Mouse (Mus musculus) hindbrain, embryonic 15.5 days (tissue): ENCODE measurements at regions not wholly inside any gene's neighbourhood (a gene's known extent, or its start where the extent isn't known, plus 50 kb on each side); places are given as distances from the start of the nearest gene placed in this dataset.

Source experiments
- ATAC-seq: fragments of 200-750 bp; cut with Nextera tagmentation; 2 replicates; pipeline ENCODE4 v1.8.0; 2017; ENCODE audit warnings: low read depth, moderate number of reproducible peaks, moderate TSS enrichment; ENCODE audit not compliant: low FRiP score
- H3K27ac ChIP-seq: fragments of 300-500 bp; sonication (generic); replicated peaks from 2 replicates; pipeline ENCODE4 v1.5.1; 2015; ENCODE audit warnings: mild to moderate bottlenecking, inconsistent platforms
- H3K27me3 ChIP-seq: fragments of 300-500 bp; sonication (generic); 2 replicates; pipeline ENCODE4 v1.6.1; 2015; ENCODE audit warnings: control low read depth, inconsistent platforms
- H3K36me3 ChIP-seq: fragments of 300-500 bp; sonication (generic); 2 replicates; pipeline ENCODE4 v1.6.1; 2015; ENCODE audit warnings: control low read depth, inconsistent platforms
- H3K4me1 ChIP-seq: fragments of 300-500 bp; sonication (generic); replicated peaks from 2 replicates; pipeline ENCODE4 v1.6.1; 2015; ENCODE audit warnings: control low read depth, inconsistent platforms
- H3K4me2 ChIP-seq: fragments of 300-500 bp; sonication (generic); 2 replicates; pipeline ENCODE4 v1.6.1; 2015; ENCODE audit warnings: moderate library complexity, mild to moderate bottlenecking, inconsistent platforms
- H3K4me3 ChIP-seq: fragments of 300-500 bp; sonication (generic); 2 replicates; pipeline ENCODE4 v1.5.1; 2015; ENCODE audit warnings: mild to moderate bottlenecking, inconsistent platforms
- H3K9ac ChIP-seq: fragments of 300-500 bp; sonication (generic); 2 replicates; pipeline ENCODE4 v1.6.1; 2015; ENCODE audit warnings: inconsistent platforms
- H3K9me3 ChIP-seq: fragments of 300-500 bp; sonication (generic); 2 replicates; pipeline ENCODE4 v1.6.1; 2016; ENCODE audit warnings: control low read depth, inconsistent platforms
- WGBS: fragments of 180-500 bp; shearing (Covaris S2); methylation state at CpG from one replicate; pipeline ENCODE4 v1.1.7; 2015; 5-methylcytosine and 5-hydroxymethylcytosine counted together

- Histone ChIP-seq H3K9me3 (no peaks in the 10 kb centered on the region), H3K9ac (no peak overlapping the region), H3K27ac (no peak overlapping the region), H3K4me3 (no peak overlapping the region), H3K4me1 (no peaks in the 10 kb centered on the region), H3K4me2 (no peak overlapping the region), H3K27me3 (no peaks in the 10 kb centered on the region), H3K36me3 (no peaks in the 10 kb centered on the region)
- WGBS: 89% methylated on average over 9 of the region's 9 CpGs
- ATAC-seq: no peak
Measured at GRCm38 (mm10) chr1:185629976-185630375, 175.3 kb downstream of the Slc30a10 start.

GRCm38 (mm10) chr1:185638631-185639030 lies 184.0 kb downstream of the Slc30a10 start:
- no peak overlapping the region for H3K4me2 ChIP-seq

GRCm38 (mm10) chr1:185639486-185639885 lies 184.8 kb downstream of the Slc30a10 start:
- Histone ChIP-seq H3K9me3 (no peaks in the 10 kb centered on the region), H3K4me1 (no peaks in the 10 kb centered on the region), H3K4me2 (no peak overlapping the region), H3K4me3 (no peak overlapping the region), H3K36me3 (no peaks in the 10 kb centered on the region), H3K9ac (no peak overlapping the region), H3K27me3 (no peaks in the 10 kb centered on the region), H3K27ac (no peak overlapping the region)
- WGBS: 96% methylated on average over 1 of the region's 1 CpGs
- no peak for ATAC-seq

More at GRCm38 (mm10) chr1:185638631-185639030, 184.0 kb downstream of the Slc30a10 start:
- no peak overlapping the region for H3K9ac ChIP-seq
- H3K9me3 ChIP-seq: no peaks in the 10 kb centered on the region
- H3K27ac ChIP-seq: no peak overlapping the region
- WGBS: 67% methylated on average over 6 of the region's 6 CpGs
- no peaks in the 10 kb centered on the region for H3K36me3 ChIP-seq
- no peaks in the 10 kb centered on the region for H3K4me1 ChIP-seq
- ATAC-seq: no peak
- H3K27me3 ChIP-seq: no peaks in the 10 kb centered on the region
- no peak overlapping the region for H3K4me3 ChIP-seq

- Histone ChIP-seq H3K27me3 (no peaks in the 10 kb centered on the region), H3K36me3 (no peaks in the 10 kb centered on the region), H3K4me3 (no peak overlapping the region), H3K9me3 (no peaks in the 10 kb centered on the region), H3K27ac (no peak overlapping the region), H3K9ac (no peak overlapping the region), H3K4me2 (no peak overlapping the region), H3K4me1 (no peaks in the 10 kb centered on the region)
- WGBS: 67% methylated on average over 7 of the region's 7 CpGs
- ATAC-seq: no peak
Measured at GRCm38 (mm10) chr1:185644026-185644425, 189.4 kb downstream of the Slc30a10 start.

- Histone ChIP-seq H3K9ac (no peak overlapping the region), H3K4me1 (no peaks in the 10 kb centered on the region), H3K9me3 (no peaks in the 10 kb centered on the region), H3K27ac (no peak overlapping the region), H3K4me3 (no peak overlapping the region), H3K27me3 (no peaks in the 10 kb centered on the region), H3K4me2 (no peak overlapping the region), H3K36me3 (no peaks in the 10 kb centered on the region)
- ATAC-seq: no peak
- WGBS: 93% methylated on average over 6 of the region's 6 CpGs
Measured at GRCm38 (mm10) chr1:185648128-185648527, 193.5 kb downstream of the Slc30a10 start.

- Histone ChIP-seq H3K9me3 (no peaks in the 10 kb centered on the region), H3K4me3 (no peak overlapping the region), H3K4me2 (no peak overlapping the region), H3K4me1 (no peaks in the 10 kb centered on the region), H3K27ac (no peak overlapping the region), H3K36me3 (no peaks in the 10 kb centered on the region), H3K27me3 (no peaks in the 10 kb centered on the region), H3K9ac (no peak overlapping the region)
- WGBS: 92% methylated on average over 4 of the region's 4 CpGs
- no peak for ATAC-seq
Measured at GRCm38 (mm10) chr1:185648926-185649325, 194.3 kb downstream of the Slc30a10 start.

GRCm38 (mm10) chr1:185650926-185651325 lies 196.3 kb downstream of the Slc30a10 start:
- Histone ChIP-seq H3K4me1 (no peaks in the 10 kb centered on the region), H3K9ac (no peak overlapping the region), H3K4me3 (no peak overlapping the region), H3K27me3 (no peaks in the 10 kb centered on the region), H3K36me3 (no peaks in the 10 kb centered on the region), H3K9me3 (no peaks in the 10 kb centered on the region), H3K27ac (no peak overlapping the region), H3K4me2 (no peak overlapping the region)
- no peak for ATAC-seq
- WGBS: 95% methylated on average over 2 of the region's 2 CpGs

GRCm38 (mm10) chr1:185655021-185655420 lies 200.4 kb downstream of the Slc30a10 start:
- Histone ChIP-seq H3K4me1 (no peaks in the 10 kb centered on the region), H3K4me2 (no peak overlapping the region), H3K4me3 (no peak overlapping the region), H3K27me3 (no peaks in the 10 kb centered on the region), H3K9ac (no peak overlapping the region), H3K36me3 (no peaks in the 10 kb centered on the region), H3K27ac (no peak overlapping the region), H3K9me3 (no peaks in the 10 kb centered on the region)
- no peak for ATAC-seq
- 83% methylated on average over 7 of the region's 7 CpGs for WGBS

GRCm38 (mm10) chr1:185655461-185655860 lies 200.8 kb downstream of the Slc30a10 start:
- Histone ChIP-seq H3K4me2 (no peak overlapping the region), H3K27ac (no peak overlapping the region), H3K9me3 (no peaks in the 10 kb centered on the region), H3K4me1 (no peaks in the 10 kb centered on the region), H3K9ac (no peak overlapping the region), H3K27me3 (no peaks in the 10 kb centered on the region), H3K4me3 (no peak overlapping the region), H3K36me3 (no peaks in the 10 kb centered on the region)
- 75% methylated on average over 4 of the region's 4 CpGs for WGBS
- ATAC-seq: no peak

- Histone ChIP-seq H3K4me2 (no peak overlapping the region), H3K9ac (no peak overlapping the region), H3K27me3 (no peaks in the 10 kb centered on the region), H3K4me3 (no peak overlapping the region), H3K4me1 (no peaks in the 10 kb centered on the region), H3K36me3 (no peaks in the 10 kb centered on the region), H3K9me3 (no peaks in the 10 kb centered on the region), H3K27ac (no peak overlapping the region)
- WGBS: 92% methylated on average over 8 of the region's 8 CpGs
- ATAC-seq: no peak
Measured at GRCm38 (mm10) chr1:185657286-185657685, 202.6 kb downstream of the Slc30a10 start.

- no peak for ATAC-seq
- H3K9me3 ChIP-seq: no peaks in the 10 kb centered on the region
- H3K36me3 ChIP-seq: no peaks in the 10 kb centered on the region
- no peaks in the 10 kb centered on the region for H3K27me3 ChIP-seq
- H3K27ac ChIP-seq: no peak overlapping the region
- no peak overlapping the region for H3K4me3 ChIP-seq
- no peak overlapping the region for H3K4me2 ChIP-seq
- no peak overlapping the region for H3K9ac ChIP-seq
- WGBS: 81% methylated on average over 5 of the region's 5 CpGs
- no peaks in the 10 kb centered on the region for H3K4me1 ChIP-seq
Measured at GRCm38 (mm10) chr1:185659476-185659875, 204.8 kb downstream of the Slc30a10 start.

- whole genome bisulfite sequencing: 89% methylated on average over 3 of the region's 3 CpGs
- Histone ChIP-seq H3K27ac (no peak overlapping the region), H3K36me3 (no peaks in the 10 kb centered on the region), H3K4me1 (no peaks in the 10 kb centered on the region), H3K27me3 (no peaks in the 10 kb centered on the region), H3K9ac (no peak overlapping the region), H3K4me3 (no peak overlapping the region), H3K4me2 (no peak overlapping the region), H3K9me3 (no peaks in the 10 kb centered on the region)
- no peak for ATAC-seq
Measured at GRCm38 (mm10) chr1:185662336-185662735, 207.7 kb downstream of the Slc30a10 start.

GRCm38 (mm10) chr1:185670029-185670741 lies 215.5 kb downstream of the Slc30a10 start:
- no peak overlapping the region for H3K27ac ChIP-seq
- no peak for ATAC-seq
- H3K4me1 ChIP-seq: no peaks in the 10 kb centered on the region
- 62% methylated on average over 5 of the region's 5 CpGs for WGBS
- no peaks in the 10 kb centered on the region for H3K9me3 ChIP-seq
- H3K9ac ChIP-seq: no peak overlapping the region
- no peaks in the 10 kb centered on the region for H3K27me3 ChIP-seq
- H3K4me3 ChIP-seq: no peak overlapping the region
- no peak overlapping the region for H3K4me2 ChIP-seq
- H3K36me3 ChIP-seq: no peaks in the 10 kb centered on the region
